Mouse (Mus musculus) spleen, adult 2 months (tissue): ENCODE measurements around the gene Arid1b.

Experiments used
- CTCF ChIP-seq: fragments of 200-500 bp; IDR thresholded peaks from 2 replicates; pipeline ENCODE4 v1.5.1; 2011; ENCODE audit warnings: mild to moderate bottlenecking, inconsistent platforms; ENCODE audit not compliant: insufficient read depth, insufficient read length, insufficient replicate concordance; ENCODE audit errors: extremely low read depth
- POLR2A ChIP-seq: fragments of 200-500 bp; IDR thresholded peaks from 2 replicates; pipeline ENCODE4 v1.6.1; 2011; ENCODE audit warnings: low read depth, low read length, inconsistent platforms

GRCm38 (mm10) chr17:5261131-5261651 is 267.1 kb downstream of the Arid1b start:
- TF ChIP-seq CTCF = no peak
- no peak for TF ChIP-seq POLR2A
